Mouse (Mus musculus): ENCODE data around the gene Slc24a4. TPM values are rescaled to one million over a fixed set of nuclear protein-coding genes. Genes with fewer than 3 reads are reported as not detected.
A peak's percentile ranks its signal among the peaks of the same experiment; 100 is the strongest.

Slc24a4 gene
- polyA plus RNA-seq, 1 experiment, result 17.6 TPM

DNA sequence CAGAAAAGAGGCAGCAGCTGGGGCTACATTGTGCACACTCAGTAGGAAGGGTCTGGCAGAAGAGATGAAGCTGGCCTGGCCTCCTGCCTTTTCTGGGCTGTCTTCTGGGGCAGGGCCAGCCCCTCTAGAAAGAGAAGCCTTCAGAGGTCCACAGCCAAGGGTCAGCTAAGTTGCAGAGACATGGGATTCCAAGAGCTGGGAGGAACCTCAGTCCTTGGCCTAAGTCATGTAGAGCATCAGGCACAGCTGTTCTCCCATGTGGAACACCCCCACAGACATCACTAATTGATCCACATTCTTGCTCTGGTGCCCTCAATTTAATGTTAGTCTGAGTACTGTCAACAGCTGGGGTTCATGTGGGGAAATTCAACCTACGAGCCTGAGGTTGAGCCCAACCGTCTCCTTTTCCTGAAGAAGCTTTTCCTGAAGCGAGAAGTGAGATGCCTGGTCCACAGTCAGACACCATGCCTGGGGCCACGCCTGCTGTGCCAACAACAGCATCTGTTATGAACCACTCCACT lies 174.4 kb downstream of the Slc24a4 start:
- DNase-seq (ENCODE audit: extremely low spot score in 1 of 2, low spot score in 1 of 2), result no peak

DNA sequence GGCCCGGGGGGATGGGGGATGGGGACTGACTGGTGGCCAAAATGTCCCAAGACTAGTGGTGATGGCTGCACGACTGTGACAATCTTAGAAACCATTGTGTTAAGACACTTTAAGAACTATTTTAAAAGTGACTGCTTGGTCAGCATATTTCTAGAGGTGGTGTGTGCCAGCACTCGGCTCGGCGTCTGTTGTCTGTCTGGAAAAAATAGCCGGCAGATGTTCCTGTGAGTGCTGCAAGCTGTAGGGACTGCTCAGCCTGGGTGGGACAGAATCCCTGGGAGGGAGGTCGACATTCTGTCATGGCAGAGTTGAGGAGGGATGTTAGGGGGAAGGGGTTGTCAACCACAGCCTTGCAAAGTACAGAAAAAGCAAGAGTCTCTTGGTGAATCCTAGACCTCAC lies 175.3 kb downstream of the Slc24a4 start:
- peak in 1 of 2 experiments; percentile 44 for DNase-seq (ENCODE audit: extremely low spot score in 1 of 2, low spot score in 1 of 2)

DNA sequence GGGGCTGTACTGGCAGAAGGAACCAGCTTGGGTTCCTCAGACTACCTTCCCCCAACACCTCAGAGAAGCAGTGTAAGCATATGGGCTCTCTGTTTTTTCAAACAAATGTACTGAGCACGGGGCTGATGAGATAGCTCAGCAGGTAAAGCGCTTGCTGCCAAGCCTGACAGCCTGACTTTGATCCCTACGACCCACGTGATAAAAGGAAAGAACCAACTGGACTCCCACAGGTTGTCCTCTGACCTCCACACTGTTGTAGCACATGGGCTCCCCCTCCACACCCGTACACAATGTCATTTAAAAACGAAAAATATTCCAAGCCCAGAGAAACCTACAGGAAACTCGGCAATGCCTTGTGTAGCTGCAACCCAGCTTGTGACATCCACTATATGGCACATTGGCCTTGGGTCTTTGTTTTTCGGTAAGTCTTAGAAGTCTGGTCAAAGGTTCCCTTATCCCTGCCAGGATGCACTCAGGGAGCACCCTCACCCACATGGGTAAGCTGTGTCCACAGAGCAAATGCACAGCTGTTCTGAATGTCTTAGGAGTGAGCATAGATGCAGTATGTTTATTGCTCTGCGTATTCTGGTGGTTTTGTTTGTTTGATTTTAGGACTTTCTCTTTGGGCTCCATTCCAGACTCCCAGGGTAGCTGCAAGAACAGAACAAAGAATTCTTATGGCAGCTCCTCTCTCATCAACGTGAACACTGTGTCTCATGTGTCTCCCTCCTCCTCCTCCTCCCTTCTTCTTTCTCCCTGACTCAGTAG lies 176.7 kb downstream of the Slc24a4 start:
- DNase-seq (ENCODE audit: extremely low spot score in 1 of 2, low spot score in 1 of 2), result no peak

DNA sequence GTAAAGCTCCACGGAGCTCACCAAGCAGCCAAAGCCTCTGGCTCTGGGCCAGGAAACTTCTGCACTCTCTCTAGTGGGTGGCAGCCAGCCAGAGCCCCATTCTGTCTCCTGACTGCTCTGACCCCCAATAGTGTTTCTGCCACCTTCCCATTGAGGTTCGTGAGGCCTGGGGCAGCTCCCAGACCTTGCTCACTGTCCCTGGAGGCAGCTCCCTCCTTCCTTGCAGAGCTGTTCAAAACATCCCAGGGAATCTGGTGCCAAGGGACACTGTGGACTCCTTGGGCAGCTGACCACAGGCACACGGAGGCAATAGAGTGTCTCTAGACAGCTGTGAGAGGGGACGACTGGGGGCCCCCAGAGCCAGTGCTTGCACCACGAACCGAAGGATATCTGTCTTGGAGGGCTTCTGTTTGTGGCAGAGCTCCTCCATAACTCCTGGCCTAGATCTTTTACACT lies 179.5 kb downstream of the Slc24a4 start:
- DNase-seq (ENCODE audit: extremely low spot score in 1 of 2, low spot score in 1 of 2), result peak in 1 of 2 experiments; percentile 37

DNA sequence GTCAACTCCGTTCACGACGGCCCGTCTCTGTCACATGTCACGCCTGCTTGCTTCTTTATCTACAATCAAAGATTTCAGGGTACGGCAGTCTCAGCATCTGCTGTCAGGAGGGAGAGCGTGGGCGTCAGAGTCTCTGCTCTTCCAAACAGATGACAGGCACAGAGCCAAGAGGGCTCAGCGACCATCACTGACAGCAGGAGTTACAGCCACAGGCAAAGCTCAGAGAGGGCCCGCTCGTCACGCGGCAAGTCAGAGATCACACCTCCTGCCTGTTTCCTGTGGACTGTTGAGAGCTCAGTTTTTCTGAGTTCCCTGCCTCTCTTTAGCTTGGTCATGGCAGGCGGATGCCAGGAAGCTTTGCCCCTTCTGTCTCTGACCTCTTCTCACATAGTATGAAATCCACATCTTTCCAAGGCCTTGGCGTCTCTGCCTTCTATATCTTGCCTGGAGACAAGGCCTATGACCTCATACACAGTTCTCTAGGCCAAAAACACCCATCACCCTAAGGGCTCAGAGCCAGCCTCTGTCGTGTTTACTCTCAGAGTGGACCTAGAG lies 180.0 kb downstream of the Slc24a4 start:
- peak; percentile 62 to 80 for DNase-seq (ENCODE audit: extremely low spot score in 1 of 2, low spot score in 1 of 2)

DNA sequence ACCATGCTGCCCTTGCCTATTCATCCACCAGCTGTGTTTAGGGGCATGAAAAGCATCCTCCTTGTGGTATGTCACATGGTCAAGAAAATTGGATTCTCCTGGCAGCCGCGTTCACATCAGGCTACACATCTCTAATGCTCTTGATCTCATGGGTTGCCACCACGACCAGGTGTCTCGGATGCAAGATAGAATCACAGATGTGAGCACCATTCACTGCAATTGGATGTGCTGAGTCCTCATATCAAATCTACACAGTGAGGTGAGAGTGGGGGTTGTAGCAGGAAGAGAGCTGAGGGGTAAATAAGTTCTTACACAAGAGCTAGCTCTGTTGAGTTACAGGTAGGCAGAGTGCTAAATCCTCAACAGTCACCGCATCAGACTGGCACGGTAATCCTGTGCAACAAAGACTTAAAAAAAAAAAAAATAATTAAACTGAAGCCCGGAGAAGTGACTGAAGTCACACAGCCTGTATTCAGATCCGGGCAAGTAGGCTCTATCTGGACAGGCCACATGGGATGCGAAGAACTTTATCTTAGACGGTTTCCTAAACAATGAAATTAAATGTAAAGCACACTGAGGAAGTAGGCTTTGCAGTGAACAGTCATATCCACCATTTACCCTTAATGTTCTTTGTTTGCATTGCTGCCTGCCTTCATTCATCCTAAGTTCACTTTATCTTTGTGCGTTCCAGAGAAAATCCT lies 180.7 kb downstream of the Slc24a4 start:
- no peak for DNase-seq (ENCODE audit: extremely low spot score in 1 of 2, low spot score in 1 of 2)

DNA sequence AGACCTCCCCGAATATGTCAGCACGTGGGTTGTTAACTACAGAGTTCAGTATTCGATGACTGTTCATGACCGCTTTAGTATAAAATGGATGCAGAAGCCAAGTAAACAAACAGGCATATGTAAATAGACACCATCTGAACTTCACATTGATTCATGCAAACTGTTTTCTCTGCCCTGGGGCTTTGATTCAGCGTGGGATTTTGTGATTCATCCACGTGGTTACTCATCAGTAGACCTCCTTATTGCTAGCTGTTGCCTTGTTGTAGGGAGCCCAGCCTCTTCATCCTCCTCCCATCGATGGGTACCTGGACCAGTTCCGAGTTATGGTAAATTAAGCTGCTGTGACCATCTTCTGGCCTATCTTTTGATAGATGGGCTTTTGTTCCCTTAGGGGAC lies 181.3 kb downstream of the Slc24a4 start:
- DNase-seq (ENCODE audit: extremely low spot score in 1 of 2, low spot score in 1 of 2), result no peak

DNA sequence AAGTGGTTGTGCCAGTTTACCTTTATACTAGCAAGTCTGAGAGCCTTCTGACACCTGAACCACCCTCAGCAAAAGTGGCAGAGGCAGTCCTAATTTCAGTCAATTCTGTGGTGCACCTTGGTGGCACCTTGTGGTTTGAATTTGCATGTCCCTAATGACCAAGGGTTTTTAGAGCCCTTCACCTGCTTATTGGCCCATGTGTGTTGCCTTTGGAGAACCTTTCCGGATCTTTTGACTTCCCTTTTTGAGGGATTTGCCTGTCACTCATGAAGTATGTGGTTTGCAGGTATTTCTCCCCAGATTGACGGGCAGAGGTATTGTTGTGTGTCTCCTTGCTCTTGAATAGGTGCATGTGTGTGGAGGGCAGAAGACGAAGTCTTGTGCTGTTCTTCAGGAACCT lies 181.7 kb downstream of the Slc24a4 start:
- no peak for DNase-seq (ENCODE audit: extremely low spot score in 1 of 2, low spot score in 1 of 2)

DNA sequence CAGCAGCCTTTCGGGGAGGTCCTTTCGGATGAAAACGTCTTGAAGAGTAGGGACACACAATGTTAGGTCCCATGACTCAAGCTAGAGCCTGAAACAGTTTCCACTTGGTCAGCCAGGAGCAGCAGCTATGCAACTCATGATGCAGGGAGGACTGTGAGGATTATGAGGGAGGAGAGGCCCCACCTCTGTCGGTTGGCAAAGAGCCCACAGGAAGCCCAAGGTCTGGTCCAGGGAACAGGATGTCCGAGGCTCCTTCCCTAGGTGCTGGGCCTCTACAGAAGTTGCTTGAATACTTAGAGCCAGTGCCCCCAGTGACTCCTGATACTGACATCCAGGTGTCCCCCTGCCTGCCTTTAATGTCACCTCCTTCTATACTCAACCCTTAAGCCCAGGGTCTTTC lies 182.9 kb downstream of the Slc24a4 start:
- DNase-seq (ENCODE audit: extremely low spot score in 1 of 2, low spot score in 1 of 2), result no peak

Other genes starting within 250 kb of the Slc24a4 start
- 11.6 and 12.5 TPM in 2 replicates for gene Trip11, start 215.5 kb upstream of the Slc24a4 start, polyA plus RNA-seq (2012; rRNA removed)
- gene Atxn3, start 170.5 kb upstream of the Slc24a4 start, polyA plus RNA-seq (2012; rRNA removed), result 21.0 and 21.5 TPM in 2 replicates
- gene Cpsf2, start 152.7 kb upstream of the Slc24a4 start, polyA plus RNA-seq (2012; rRNA removed), result 13.8 and 16.1 TPM in 2 replicates
- gene Rin3, start 154.3 kb downstream of the Slc24a4 start, polyA plus RNA-seq (2012; rRNA removed), result 1.5 and 1.7 TPM in 2 replicates